ENCODE assay signal across 8 mouse cellular contexts in the genomic region with DNA sequence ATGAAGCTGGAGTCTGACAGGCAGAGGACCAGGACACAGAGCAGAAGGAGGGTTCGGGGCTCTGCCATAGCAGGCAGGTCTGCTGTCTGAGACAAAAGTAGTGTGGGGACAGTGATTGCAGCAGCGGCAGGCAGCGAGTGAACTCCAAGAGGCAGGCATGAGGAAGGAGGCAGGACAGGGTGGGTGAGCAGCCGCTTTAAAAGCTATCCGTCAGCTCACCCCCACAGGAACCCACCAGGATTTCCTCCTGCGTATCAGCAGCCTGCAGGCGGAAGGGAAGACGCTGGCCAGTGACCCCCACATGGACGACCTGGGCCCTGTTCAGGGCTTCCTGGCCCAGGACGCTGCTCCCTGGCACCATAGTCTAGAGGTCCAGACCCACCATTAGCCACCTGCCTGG. TPM values are rescaled to one million over a fixed set of nuclear protein-coding genes. Genes with fewer than 3 reads are reported as not detected.
DNase-seq lines count a peak whose midpoint lies in the region; ATAC-seq and TF ChIP-seq lines count a peak whose summit lies in the region.

Gene Stab1 (minus strand): TSS at position 217 of the 400 bp plus-strand sequence.

- peak; percentile 63 for DNase-seq in adrenal gland, adult 2 months
- peak; percentile 67 for DNase-seq in heart, postnatal 0 days (ENCODE audit: low spot score)
- peak; percentile 55 to 84 for DNase-seq in kidney, postnatal 25 days
- DNase-seq in lung, adult 2 months: no peak
- DNase-seq in yolk sac, embryonic 10.5 days (ENCODE audit: low spot score): peak; percentile 29
- no peak for DNase-seq in spleen, postnatal 14 days (ENCODE audit: low spot score in 2 of 2)

- peak; percentile 91 for TF ChIP-seq EP300 in heart, postnatal 0 days (IDR thresholded peaks at IDR 0.05; ENCODE audit: low read depth)

- peak within 1 kb of the TSS; percentile 36; the same call in 1 of the 2 replicates for H3K27ac ChIP-seq in embryonic facial prominence, embryonic 12.5 days
- peak within 1 kb of the TSS; percentile 61 for H3K27ac ChIP-seq in heart, postnatal 0 days (ENCODE audit: low read depth)

- peaks cover 9% of the 10 kb centered on the region for H3K4me1 ChIP-seq in embryonic facial prominence, embryonic 12.5 days
- H3K4me1 ChIP-seq in heart, postnatal 0 days (ENCODE audit: control insufficient read depth, insufficient read depth): 0 out of 2 replicates have a peak, but pooled peaks cover 10% of the 10 kb centered on the region
- H3K4me1 ChIP-seq in lung, adult 2 months (ENCODE audit: control insufficient read depth, insufficient read depth, low read length): no peaks in the 10 kb centered on the region

- no peak for TF ChIP-seq CTCF in heart, postnatal 0 days (IDR thresholded peaks at IDR 0.05; ENCODE audit: low read depth)
- TF ChIP-seq CTCF in lung, adult 2 months (IDR thresholded peaks at IDR 0.05; ENCODE audit: insufficient read depth, low read length): no peak

- WGBS in embryonic facial prominence, embryonic 12.5 days: 38% methylated on average over 10 of the region's 10 CpGs
- WGBS in heart, postnatal 0 days: 24% methylated on average over 10 of the region's 10 CpGs
- WGBS in lung, adult 2 months: 18% methylated on average over 10 of the region's 10 CpGs

- no peak within 1 kb of the TSS; the same call in 1 of the 2 replicates for H3K9ac ChIP-seq in embryonic facial prominence, embryonic 12.5 days
- peak within 1 kb of the TSS; percentile 32; the same call in 1 of the 2 replicates for H3K9ac ChIP-seq in heart, postnatal 0 days (replicated peaks; ENCODE audit: low read depth, low read length)

- TF ChIP-seq POLR2A in lung, adult 2 months (IDR thresholded peaks at IDR 0.05; ENCODE audit: borderline replicate concordance, extremely low read depth, low read depth, low read length): peak; percentile 68; the same call in 1 of the 2 replicates

- H3K9me3 ChIP-seq in embryonic facial prominence, embryonic 12.5 days: no peaks in the 10 kb centered on the region
- no peaks in the 10 kb centered on the region for H3K9me3 ChIP-seq in heart, postnatal 0 days (replicated peaks; ENCODE audit: control insufficient read depth, low read length)

- ATAC-seq in embryonic facial prominence, embryonic 12.5 days (ENCODE audit: insufficient number of reproducible peaks, insufficient read depth, low FRiP score, low TSS enrichment): no peak
- ATAC-seq in heart, postnatal 0 days (ENCODE audit: insufficient read depth, low read depth): peak; percentile 39; the same call in 1 of the 2 replicates
- ATAC-seq in inflammation-experienced regulatory T-cells, adult 6 months: no peak

- peaks cover 35% of the 10 kb centered on the region for H3K36me3 ChIP-seq in embryonic facial prominence, embryonic 12.5 days
- peaks cover 35% of the 10 kb centered on the region for H3K36me3 ChIP-seq in heart, postnatal 0 days (replicated peaks; ENCODE audit: control insufficient read depth, insufficient read depth, low read length)

- no peak within 1 kb of the TSS for H3K4me2 ChIP-seq in embryonic facial prominence, embryonic 12.5 days (replicated peaks)
- peak within 1 kb of the TSS; percentile 52 for H3K4me2 ChIP-seq in heart, postnatal 0 days (ENCODE audit: low read depth, low read length)

- H3K4me3 ChIP-seq in embryonic facial prominence, embryonic 12.5 days: peak within 1 kb of the TSS; percentile 13; the same call in 1 of the 2 replicates
- H3K4me3 ChIP-seq in heart, postnatal 0 days (ENCODE audit: low read depth, low read length): peak within 1 kb of the TSS; percentile 32
- H3K4me3 ChIP-seq in lung, adult 2 months (replicated peaks; ENCODE audit: extremely low read depth, low read depth, low read length): peak within 1 kb of the TSS; percentile 69

- H3K27me3 ChIP-seq in embryonic facial prominence, embryonic 12.5 days: no peaks in the 10 kb centered on the region
- H3K27me3 ChIP-seq in heart, postnatal 0 days (ENCODE audit: control insufficient read depth, insufficient read depth, low read length): no peaks in the 10 kb centered on the region

RNA-seq across cellular contexts. Expression of gene Stab1, which starts in this region (rescaled TPM):
- total RNA-seq in adrenal gland, adult 2 months (2021): 10 to 100 TPM; 55.8 to 67.6 TPM
- 80.5 and 82.1 TPM in 2 replicates for polyA plus RNA-seq in adrenal gland, adult 2 months (2012; rRNA removed)
- polyA plus RNA-seq in embryonic facial prominence, embryonic 12.5 days (2016; fragmentation: Nextera tagmentation; extraction: Ambion mirVana): 28.4 and 29.6 TPM in 2 replicates
- total RNA-seq in heart, postnatal 0 days (2014; rRNA removed; ENCODE audit: low replicate concordance): 75.3 and 90.4 TPM in 2 replicates
- polyA plus RNA-seq in heart, postnatal 0 days (2015; fragmentation: Nextera tagmentation; extraction: Ambion mirVana): 24.0 and 25.4 TPM in 2 replicates
- 114 and 136 TPM in 2 replicates for polyA plus RNA-seq in lung, adult 2 months (2012; rRNA removed)
- 1 to 10 TPM; 1.9 to 4.1 (median 2.8) TPM for polyA plus RNA-seq in inflammation-experienced regulatory T-cells, adult 6 months (2017; shearing (Covaris generic))

Comparison
In these comparisons a context has a peak if more than half of its experiments do, and no peak if none do; other contexts are left out.
1. DNase-seq: peak in adrenal gland, adult 2 months (single experiment), heart, postnatal 0 days (single experiment), kidney, postnatal 25 days (2 of 2) and yolk sac, embryonic 10.5 days (single experiment); none in lung, adult 2 months (single experiment) and spleen, postnatal 14 days (0 of 2).
2. H3K4me3 ChIP-seq: peak in every context shown above with its lines; median percentile 69 in lung, adult 2 months; 32 in heart, postnatal 0 days; 13 in embryonic facial prominence, embryonic 12.5 days.